Mouse (Mus musculus): ENCODE measurements around the gene Nmu. TPM values are rescaled to one million over a fixed set of nuclear protein-coding genes. Genes with fewer than 3 reads are reported as not detected.

Nmu gene
- polyA plus RNA-seq, 1 experiment = not detected

GRCm38 (mm10) chr5:76287062-76287461, 76.5 kb downstream of the Nmu start:
- peaks cover 5% of the 10 kb centered on the region for H3K4me1 ChIP-seq (ENCODE audit: control insufficient read depth, insufficient read depth, low read length)
- no peaks in the 10 kb centered on the region for H3K27me3 ChIP-seq (ENCODE audit: control insufficient read depth, insufficient read depth, low read length)
- whole genome bisulfite sequencing = 82% methylated on average over 5 of the region's 5 CpGs
- DNase-seq = no peak
- no peak overlapping the region for H3K27ac ChIP-seq (ENCODE audit: insufficient read depth, low read length)
- TF ChIP-seq POLR2A (IDR thresholded peaks at IDR 0.05; ENCODE audit: borderline replicate concordance, insufficient read depth, low read length) (no peak), CTCF (IDR thresholded peaks at IDR 0.05; ENCODE audit: borderline replicate concordance, insufficient read depth, low read depth, low read length) (no peak)
- no peak overlapping the region for H3K4me3 ChIP-seq (replicated peaks; ENCODE audit: insufficient read depth, low read depth, low read length)

DNA sequence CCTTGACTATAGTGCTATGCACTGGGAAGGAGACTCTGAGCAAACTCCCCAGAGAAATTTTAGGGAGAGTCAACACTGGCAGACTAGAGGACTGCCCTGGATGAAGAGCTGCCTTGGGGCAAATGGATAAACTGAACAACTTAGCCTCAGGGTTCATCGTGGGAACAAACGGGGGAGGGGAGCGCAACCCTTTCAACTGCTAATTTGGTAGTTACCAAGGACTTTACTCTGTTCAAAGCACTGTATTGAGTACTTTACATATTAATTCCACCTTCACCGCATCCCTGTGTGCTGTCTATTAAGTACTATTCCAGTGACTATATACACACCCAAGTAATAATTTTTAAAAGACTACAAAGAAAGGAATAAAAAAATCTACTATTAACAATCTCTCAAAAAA, 77.9 kb downstream of the Nmu start:
- no peak overlapping the region for H3K4me3 ChIP-seq (replicated peaks; ENCODE audit: insufficient read depth, low read depth, low read length)
- H3K27me3 ChIP-seq (ENCODE audit: control insufficient read depth, insufficient read depth, low read length) = no peaks in the 10 kb centered on the region
- TF ChIP-seq CTCF (IDR thresholded peaks at IDR 0.05; ENCODE audit: borderline replicate concordance, insufficient read depth, low read depth, low read length) = no peak
- TF ChIP-seq POLR2A (IDR thresholded peaks at IDR 0.05; ENCODE audit: borderline replicate concordance, insufficient read depth, low read length) = no peak
- DNase-seq = no peak
- peaks cover 4% of the 10 kb centered on the region for H3K4me1 ChIP-seq (ENCODE audit: control insufficient read depth, insufficient read depth, low read length)
- 60% methylated on average over 4 of the region's 4 CpGs for WGBS
- H3K27ac ChIP-seq (ENCODE audit: insufficient read depth, low read length) = no peak overlapping the region

GRCm38 (mm10) chr5:76283890-76284289, 79.7 kb downstream of the Nmu start:
- H3K27me3 ChIP-seq (ENCODE audit: control insufficient read depth, insufficient read depth, low read length) = no peaks in the 10 kb centered on the region
- DNase-seq = no peak
- no peak for TF ChIP-seq CTCF (IDR thresholded peaks at IDR 0.05; ENCODE audit: borderline replicate concordance, insufficient read depth, low read depth, low read length)
- no peak for TF ChIP-seq POLR2A (IDR thresholded peaks at IDR 0.05; ENCODE audit: borderline replicate concordance, insufficient read depth, low read length)
- no peak overlapping the region for H3K27ac ChIP-seq (ENCODE audit: insufficient read depth, low read length)
- WGBS = 80% methylated on average over 1 of the region's 1 CpGs
- no peak overlapping the region for H3K4me3 ChIP-seq (replicated peaks; ENCODE audit: insufficient read depth, low read depth, low read length)
- H3K4me1 ChIP-seq (ENCODE audit: control insufficient read depth, insufficient read depth, low read length) = no peaks in the 10 kb centered on the region; the same call in 1 of the 2 replicates

Other genes starting within 250 kb of the Nmu start
- 19.3 and 19.8 TPM in 2 replicates for gene Srd5a3, start 223.5 kb downstream of the Nmu start, polyA plus RNA-seq (2012; rRNA removed)
- 36.7 and 37.5 TPM in 2 replicates for gene Tmem165, start 179.9 kb downstream of the Nmu start, polyA plus RNA-seq (2012; rRNA removed)
- gene Clock, start 59.0 kb downstream of the Nmu start, polyA plus RNA-seq (2012; rRNA removed) = 25.3 and 27.1 TPM in 2 replicates
- gene Pdcl2, start 32.6 kb downstream of the Nmu start, polyA plus RNA-seq (2012; rRNA removed) = not detected in 2 replicates
- 0.35 and 0.97 TPM in 2 replicates for gene Gm7271, start 120.3 kb upstream of the Nmu start, polyA plus RNA-seq (2012; rRNA removed)
- gene Exoc1, start 165.5 kb upstream of the Nmu start, polyA plus RNA-seq (2012; rRNA removed) = 89.0 and 101 TPM in 2 replicates
- 6.9 and 7.1 TPM in 2 replicates for gene Cep135, start 224.9 kb upstream of the Nmu start, polyA plus RNA-seq (2012; rRNA removed)